Mouse (Mus musculus) retina, adult 2 months (tissue): ENCODE measurements at regions not wholly inside any gene's neighbourhood (a gene's known extent, or its start where the extent isn't known, plus 50 kb on each side); places are given as distances from the start of the nearest gene placed in this dataset.

Source experiments
- DNase-seq: peaks from one replicate; pipeline ENCODE4 v3.0.0-alpha.2; 2012; ENCODE audit warnings: low read depth, low spot score

GRCm38 (mm10) chr7:36940611-36941010 lies 242.7 kb downstream of the Tshz3 start:
- DNase-seq, result no peak

GRCm38 (mm10) chr7:36945024-36945815 lies 247.3 kb downstream of the Tshz3 start:
- no peak for DNase-seq

- no peak for DNase-seq
These were observed 251.6 kb downstream of the Tshz3 start for GRCm38 (mm10) chr7:36949511-36949910.

- no peak for DNase-seq
These were observed 257.5 kb downstream of the Tshz3 start for GRCm38 (mm10) chr7:36955376-36955775.

- DNase-seq, result no peak
These were observed 260.3 kb downstream of the Tshz3 start for GRCm38 (mm10) chr7:36958255-36958654.

GRCm38 (mm10) chr7:36971772-36972171 lies 273.9 kb downstream of the Tshz3 start:
- no peak for DNase-seq

- DNase-seq, result no peak
These were observed 275.9 kb downstream of the Tshz3 start for GRCm38 (mm10) chr7:36973654-36974320.

- DNase-seq, result no peak
These were observed 276.7 kb downstream of the Tshz3 start for GRCm38 (mm10) chr7:36974573-36974972.

GRCm38 (mm10) chr7:36975475-36975874 lies 277.6 kb downstream of the Tshz3 start:
- DNase-seq, result no peak

- DNase-seq, result no peak
These were observed 279.9 kb downstream of the Tshz3 start for GRCm38 (mm10) chr7:36977819-36978218.

- no peak for DNase-seq
These were observed 291.5 kb downstream of the Tshz3 start for GRCm38 (mm10) chr7:36989380-36989779.

- DNase-seq, result no peak
These were observed 306.7 kb downstream of the Tshz3 start for GRCm38 (mm10) chr7:37004601-37005000.

GRCm38 (mm10) chr7:37005701-37006100 lies 307.8 kb downstream of the Tshz3 start:
- DNase-seq, result no peak

- no peak for DNase-seq
These were observed 309.0 kb downstream of the Tshz3 start for GRCm38 (mm10) chr7:37006921-37007320.

- DNase-seq, result no peak
These were observed 313.3 kb downstream of the Tshz3 start for GRCm38 (mm10) chr7:37011180-37011754.

GRCm38 (mm10) chr7:37020078-37020477 lies 322.2 kb downstream of the Tshz3 start:
- no peak for DNase-seq

GRCm38 (mm10) chr7:37024501-37025025 lies 326.6 kb downstream of the Tshz3 start:
- DNase-seq, result no peak

- no peak for DNase-seq
These were observed 366.9 kb downstream of the Tshz3 start for GRCm38 (mm10) chr7:37064582-37065458.

GRCm38 (mm10) chr7:37077698-37078097 lies 379.8 kb downstream of the Tshz3 start:
- no peak for DNase-seq

- no peak for DNase-seq
These were observed 380.2 kb downstream of the Tshz3 start for GRCm38 (mm10) chr7:37078140-37078539.

GRCm38 (mm10) chr7:37089726-37090125 lies 391.8 kb downstream of the Tshz3 start:
- no peak for DNase-seq
